Mouse (Mus musculus) hematopoietic stem cell, adult 5-6 weeks (primary cell): ENCODE results near the gene Atf7ip2. TPM values are rescaled to one million over a fixed set of nuclear protein-coding genes. Genes with fewer than 3 reads are reported as not detected.

ENCODE experiments used
- ATAC-seq, 2 experiments: fragments of 125-278 bp in 1 of 2; replicated peaks in 1 of 2; 2 replicates each; pipeline ENCODE4 v1.8.0; 2016 to 2017; ENCODE audit warnings: inconsistent platforms in 2 of 2, mild to moderate bottlenecking in 2 of 2, moderate number of reproducible peaks in 2 of 2, low read depth in 1 of 2, moderate TSS enrichment in 1 of 2; ENCODE audit not compliant: low FRiP score in 2 of 2, poor library complexity in 2 of 2, severe bottlenecking in 2 of 2, insufficient read depth in 1 of 2, low TSS enrichment in 1 of 2
- total RNA-seq: library from RNA; stranded (forward); fragments of 172-1452, 232-1000 nt; gene quantifications from 2 replicates; pipeline ENCODE4 v1.2.3, GENCODE M21; 2017

Gene Atf7ip2
- total RNA-seq, 1 experiment from 2014 or later: 6.4 TPM

GRCm38 (mm10) chr16:10280286-10280951 lies 87.9 kb downstream of the Atf7ip2 start:
- peak; percentile 75 to 77 for ATAC-seq

GRCm38 (mm10) chr16:10281890-10282289 lies 89.4 kb downstream of the Atf7ip2 start:
- ATAC-seq: no peak

GRCm38 (mm10) chr16:10286513-10287268 lies 94.2 kb downstream of the Atf7ip2 start:
- peak; percentile 92 to 95 for ATAC-seq

- ATAC-seq: no peak
Measured at GRCm38 (mm10) chr16:10288115-10288514, 95.6 kb downstream of the Atf7ip2 start.

GRCm38 (mm10) chr16:10297696-10298644 lies 105.5 kb downstream of the Atf7ip2 start:
- 0 out of 4 replicates have a peak, but pooled peaks of 1 of the 2 experiments have one; percentile 19 for ATAC-seq

DNA sequence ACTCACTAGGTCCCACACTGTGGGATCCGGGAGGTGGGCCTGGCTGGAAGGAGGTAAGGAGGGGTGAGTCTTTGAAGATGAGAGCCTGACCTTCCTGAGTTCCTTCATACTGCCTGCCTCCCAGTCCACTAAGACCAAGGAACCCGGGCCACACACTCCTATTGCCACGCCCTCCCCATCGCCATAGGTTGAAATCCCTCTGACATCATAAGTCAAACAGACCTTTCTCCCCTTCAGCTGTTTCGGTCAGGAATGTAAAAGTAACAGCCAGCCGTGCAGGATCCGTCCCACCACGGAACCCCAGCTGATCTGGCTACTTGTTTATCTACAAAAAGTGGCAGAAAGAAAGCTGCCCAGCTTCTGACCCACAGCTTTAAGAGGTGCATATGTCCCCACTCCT lies 107.1 kb downstream of the Atf7ip2 start:
- ATAC-seq: no peak

- peak; percentile 18 to 68; a peak in 2 of 4 replicates for ATAC-seq
Measured at GRCm38 (mm10) chr16:10300231-10301186, 108.0 kb downstream of the Atf7ip2 start.

Other genes starting within 250 kb of the Atf7ip2 start
- gene Grin2a, start 197.2 kb upstream of the Atf7ip2 start, total RNA-seq: not detected in 2 replicates
- 0.35 TPM in 1 of 2 replicates, not detected in the other for gene Rpl39l, start 22.5 kb upstream of the Atf7ip2 start, total RNA-seq
- gene Emp2, start 121.3 kb downstream of the Atf7ip2 start, total RNA-seq: 0.19 and 0.55 TPM in 2 replicates
- gene Tekt5, start 202.8 kb downstream of the Atf7ip2 start, total RNA-seq: not detected in 2 replicates
- gene Nubp1, start 219.2 kb downstream of the Atf7ip2 start, total RNA-seq: 35.9 and 42.6 TPM in 2 replicates